Mouse (Mus musculus): Measurements from ENCODE around the gene Slc25a44.

GRCm38 (mm10) chr3:88456746-88457532, 32.0 kb upstream of the Slc25a44 start:
- TF ChIP-seq CTCF (IDR thresholded peaks at IDR 0.05) (no peak), POLR2A (IDR thresholded peaks at IDR 0.05; ENCODE audit: insufficient read depth, low read depth, low read length) (no peak)

Data from heart, adult 2 months (tissue).